ENCODE assay signal across 12 mouse cellular contexts in the genomic region with DNA sequence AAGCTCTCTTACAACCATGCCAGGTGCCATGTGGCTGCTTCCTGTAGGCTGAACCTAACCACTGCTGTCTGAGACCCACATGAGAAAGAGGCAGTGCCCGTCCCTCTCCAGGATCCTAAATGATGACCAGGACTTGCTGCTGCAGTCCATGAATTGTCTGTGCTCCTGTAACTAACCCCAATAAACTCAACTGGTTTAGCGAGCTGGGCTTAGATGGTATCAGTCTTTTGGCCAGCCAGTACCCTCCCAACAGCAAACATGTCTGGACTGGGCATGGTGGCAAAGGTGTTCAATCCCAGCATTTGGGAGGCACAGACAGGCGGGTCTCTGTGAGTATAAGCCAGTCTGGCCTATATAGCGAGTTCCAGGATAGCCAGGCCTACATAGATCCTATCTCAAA.
"Had no signal": no experiment of that assay in that cellular context is flagged by ENCODE, and none has a peak within 500 bp of the region (broad histone marks: within the 10 kb centered on the region; RNA-seq: fewer than 3 reads in every experiment).

No protein-coding gene starts in this region.

- H3K27ac ChIP-seq: hindbrain, embryonic 15.5 days; limb, embryonic 12.5 days; liver, embryonic 14.5 days; lung, embryonic 15.5 days; midbrain, embryonic 15.5 days had no signal

- H3K9me3 ChIP-seq: hindbrain, embryonic 15.5 days; lung, embryonic 15.5 days; midbrain, embryonic 15.5 days had no signal

- H3K4me3 ChIP-seq: hindbrain, embryonic 15.5 days; limb, embryonic 12.5 days; lung, embryonic 15.5 days; megakaryocyte, embryonic 14.5 days; midbrain, embryonic 15.5 days had no signal

- ATAC-seq: intestine, embryonic 16.5 days; midbrain, embryonic 15.5 days had no signal

- DNase-seq: kidney, postnatal 36 days; lung, postnatal 14 days; right cerebral cortex, postnatal 14 days; thymus, postnatal 4 days had no signal

- H3K4me1 ChIP-seq: limb, embryonic 12.5 days; midbrain, embryonic 15.5 days had no signal

- H3K9ac ChIP-seq: hindbrain, embryonic 15.5 days; limb, embryonic 12.5 days; liver, embryonic 14.5 days; lung, embryonic 15.5 days; midbrain, embryonic 15.5 days had no signal

- H3K4me2 ChIP-seq: hindbrain, embryonic 15.5 days; limb, embryonic 12.5 days; lung, embryonic 15.5 days; midbrain, embryonic 11.5 days; midbrain, embryonic 15.5 days had no signal

- H3K36me3 ChIP-seq: hindbrain, embryonic 15.5 days; lung, embryonic 15.5 days; midbrain, embryonic 15.5 days had no signal

- H3K27me3 ChIP-seq: hindbrain, embryonic 15.5 days; limb, embryonic 12.5 days; lung, embryonic 15.5 days; midbrain, embryonic 15.5 days had no signal
